In the genomic region with DNA sequence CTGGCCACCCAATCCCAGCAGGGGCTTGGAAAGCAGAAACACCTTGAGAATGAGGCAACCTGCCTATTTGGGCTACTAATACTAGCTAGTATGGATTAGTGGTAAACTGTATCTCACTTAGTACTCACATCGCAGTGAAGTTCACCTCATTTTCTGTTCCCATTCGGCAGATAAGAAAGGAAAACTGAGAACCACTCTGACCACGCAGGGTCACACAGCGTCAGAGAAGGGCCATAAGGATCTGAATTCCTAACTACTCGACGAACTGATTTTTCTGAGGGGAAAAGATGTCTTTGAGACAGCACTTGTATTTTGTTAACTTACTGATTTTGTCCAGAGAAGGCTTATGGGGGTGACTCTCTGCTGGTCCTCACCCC, we compare ENCODE assay signal across 8 mouse cellular contexts. TPM values are rescaled to one million over a fixed set of nuclear protein-coding genes. Genes with fewer than 3 reads are reported as not detected.
DNase-seq lines count a peak whose midpoint lies in the region; ATAC-seq and TF ChIP-seq lines count a peak whose summit lies in the region.

No protein-coding gene starts in this region.

- H3K36me3 ChIP-seq in thymus, adult 2 months (ENCODE audit: control insufficient read depth, insufficient read depth, low read length): no peaks in the 10 kb centered on the region
- H3K36me3 ChIP-seq in liver, embryonic 12.5 days: no peaks in the 10 kb centered on the region
- no peaks in the 10 kb centered on the region for H3K36me3 ChIP-seq in stomach, postnatal 0 days (ENCODE audit: control insufficient read depth, insufficient read depth, low read length)

- TF ChIP-seq CTCF in thymus, adult 2 months (IDR thresholded peaks at IDR 0.05; ENCODE audit: borderline replicate concordance, control insufficient read depth, extremely low read depth, insufficient read depth, low read length, poor library complexity): no peak
- no peak for TF ChIP-seq CTCF in stomach, postnatal 0 days (IDR thresholded peaks at IDR 0.05; ENCODE audit: low read depth)

- peak overlapping the region; percentile 100 for H3K4me3 ChIP-seq in thymus, adult 2 months (ENCODE audit: control insufficient read depth, insufficient read depth, low read length)
- H3K4me3 ChIP-seq in liver, embryonic 12.5 days: peak overlapping the region; percentile 89
- peak overlapping the region; percentile 90 for H3K4me3 ChIP-seq in stomach, postnatal 0 days (ENCODE audit: low read depth, low read length)

- TF ChIP-seq EP300 in stomach, postnatal 0 days (optimal IDR thresholded peaks at IDR 0.05): no peak

- WGBS in thymus, adult 2 months: 30% methylated on average over 6 of the region's 6 CpGs
- 12% methylated on average over 6 of the region's 6 CpGs for WGBS in liver, embryonic 12.5 days (ENCODE audit: insufficient replicate concordance)
- 40% methylated on average over 6 of the region's 6 CpGs for WGBS in stomach, postnatal 0 days

- peak; percentile 18 for DNase-seq in cerebellum, adult 9-11 months
- no peak for DNase-seq in cerebellum, postnatal 10 days
- no peak for DNase-seq in thymus, adult 2 months
- no peak for DNase-seq in thymus, postnatal 36 days
- DNase-seq in stomach, postnatal 0 days (ENCODE audit: low spot score): no peak
- no peak for DNase-seq in right cerebral cortex, adult 18-20 months
- DNase-seq in testis, postnatal 10 days (ENCODE audit: low spot score): no peak

- H3K4me2 ChIP-seq in liver, embryonic 12.5 days: peak overlapping the region; percentile 99
- H3K4me2 ChIP-seq in stomach, postnatal 0 days (replicated peaks; ENCODE audit: low read depth): peak overlapping the region; percentile 95

- peak overlapping the region; percentile 11; the same call in 1 of the 2 replicates for H3K27ac ChIP-seq in thymus, adult 2 months (ENCODE audit: control insufficient read depth, insufficient read depth, low read length)
- H3K27ac ChIP-seq in liver, embryonic 12.5 days: peak overlapping the region; percentile 95
- H3K27ac ChIP-seq in stomach, postnatal 0 days (replicated peaks): peak overlapping the region; percentile 99

- H3K4me1 ChIP-seq in thymus, adult 2 months (replicated peaks; ENCODE audit: control insufficient read depth, insufficient read depth, low read length): peaks cover 18% of the 10 kb centered on the region
- peaks cover 35% of the 10 kb centered on the region for H3K4me1 ChIP-seq in liver, embryonic 12.5 days
- peaks cover 2% of the 10 kb centered on the region; the same call in 1 of the 2 replicates for H3K4me1 ChIP-seq in stomach, postnatal 0 days (replicated peaks; ENCODE audit: control insufficient read depth, insufficient read depth)

- peak overlapping the region; percentile 97 for H3K9ac ChIP-seq in liver, embryonic 12.5 days
- H3K9ac ChIP-seq in stomach, postnatal 0 days (ENCODE audit: low read length): peak overlapping the region; percentile 98

- TF ChIP-seq POLR2A in thymus, adult 2 months (IDR thresholded peaks at IDR 0.05; ENCODE audit: control insufficient read depth, extremely low read depth, insufficient read depth, low read length, poor library complexity): no peak

- no peaks in the 10 kb centered on the region for H3K27me3 ChIP-seq in thymus, adult 2 months (ENCODE audit: control insufficient read depth, insufficient read depth, low read length)
- H3K27me3 ChIP-seq in liver, embryonic 12.5 days (replicated peaks): no peaks in the 10 kb centered on the region
- no peaks in the 10 kb centered on the region for H3K27me3 ChIP-seq in stomach, postnatal 0 days (ENCODE audit: control insufficient read depth, insufficient read depth, low read length)

- no peaks in the 10 kb centered on the region for H3K9me3 ChIP-seq in liver, embryonic 12.5 days (replicated peaks)
- no peaks in the 10 kb centered on the region for H3K9me3 ChIP-seq in stomach, postnatal 0 days (ENCODE audit: control insufficient read depth, low read length)

- no peak for ATAC-seq in liver, embryonic 12.5 days
- ATAC-seq in stomach, postnatal 0 days (ENCODE audit: low FRiP score, low TSS enrichment): no peak

RNA-seq across cellular contexts. Expression of a gene that starts 0.9 kb away (rescaled TPM):
- 66.6 and 75.3 TPM in 2 replicates for polyA plus RNA-seq in thymus, adult 2 months (2012; rRNA removed)
- polyA plus RNA-seq in liver, embryonic 12.5 days (2016; fragmentation: Nextera tagmentation; extraction: Ambion mirVana): 15.0 and 16.6 TPM in 2 replicates
- polyA plus RNA-seq in stomach, postnatal 0 days (2015; fragmentation: Nextera tagmentation; extraction: Ambion mirVana): 20.0 and 21.5 TPM in 2 replicates

Comparison
In these comparisons a context has a peak if more than half of its experiments do, and no peak if none do; other contexts are left out.
1. H3K27ac ChIP-seq: peak in every context shown above with its lines; median percentile 99 in stomach, postnatal 0 days; 95 in liver, embryonic 12.5 days; 11 in thymus, adult 2 months.